Mouse (Mus musculus): ENCODE data around the gene BC035947. TPM values are rescaled to one million over a fixed set of nuclear protein-coding genes. Genes with fewer than 3 reads are reported as not detected.

The BC035947 gene
- polyA plus RNA-seq, 1 experiment from 2014 or later = not detected

Other genes starting within 250 kb of the BC035947 start
- gene Sgpp2, start 201.8 kb downstream of the BC035947 start, polyA plus RNA-seq (2015; fragmentation: Nextera tagmentation; extraction: Ambion mirVana) = 0.21 and 0.35 TPM in 2 replicates
- 79.1 and 87.2 TPM in 2 replicates for gene Farsb, start 23.3 kb downstream of the BC035947 start, polyA plus RNA-seq (2015; fragmentation: Nextera tagmentation; extraction: Ambion mirVana)
- not detected in 2 replicates for gene Mogat1, start 1.2 kb downstream of the BC035947 start, polyA plus RNA-seq (2015; fragmentation: Nextera tagmentation; extraction: Ambion mirVana)
- gene Acsl3, start 145.7 kb upstream of the BC035947 start, polyA plus RNA-seq (2015; fragmentation: Nextera tagmentation; extraction: Ambion mirVana) = 17.4 and 18.9 TPM in 2 replicates
- gene Utp14b, start 145.9 kb upstream of the BC035947 start, polyA plus RNA-seq (2015; fragmentation: Nextera tagmentation; extraction: Ambion mirVana) = 0.63 and 0.64 TPM in 2 replicates